Mouse (Mus musculus) limb, embryonic 11.5 days (tissue): ENCODE results near the gene Gm47985. TPM values are rescaled to one million over a fixed set of nuclear protein-coding genes. Genes with fewer than 3 reads are reported as not detected.
"Not testable (repeated sequence)": the region's sequence is repeated elsewhere in the genome, so short reads cannot be mapped to it uniquely, and the experiment has no call there.

Experiments
- ATAC-seq: fragments of 200-750 bp; cut with Nextera tagmentation; 2 replicates; pipeline ENCODE4 v1.8.0; 2017; ENCODE audit warnings: low read depth; ENCODE audit not compliant: insufficient number of reproducible peaks, low FRiP score, low TSS enrichment
- DNase-seq: peaks from one replicate; pipeline ENCODE4 v3.0.0-alpha.2; 2015; ENCODE audit warnings: low spot score
- H3K27ac ChIP-seq: fragments of 300-500 bp; sonication (generic); replicated peaks from 2 replicates; pipeline ENCODE4 v1.5.1; 2014; ENCODE audit warnings: low read depth, mild to moderate bottlenecking, low read length
- H3K27me3 ChIP-seq: fragments of 300-500 bp; sonication (generic); 2 replicates; pipeline ENCODE4 v1.6.1; 2014; ENCODE audit warnings: mild to moderate bottlenecking, low read length, mixed read lengths; ENCODE audit not compliant: control insufficient read depth, insufficient read depth
- H3K36me3 ChIP-seq: fragments of 300-500 bp; sonication (generic); 2 replicates; pipeline ENCODE4 v1.6.1; 2014; ENCODE audit warnings: mild to moderate bottlenecking, low read length, moderate library complexity, mixed read lengths; ENCODE audit not compliant: control insufficient read depth, insufficient read depth
- H3K4me1 ChIP-seq: fragments of 300-500 bp; sonication (generic); 2 replicates; pipeline ENCODE4 v1.6.1; 2014; ENCODE audit warnings: low read length, mixed read lengths; ENCODE audit not compliant: control insufficient read depth, insufficient read depth
- H3K4me2 ChIP-seq: fragments of 300-500 bp; sonication (generic); 2 replicates; pipeline ENCODE4 v1.6.1; 2014; ENCODE audit warnings: low read depth, mild to moderate bottlenecking, moderate library complexity; ENCODE audit not compliant: severe bottlenecking
- H3K4me3 ChIP-seq: fragments of 300-500 bp; sonication (generic); 2 replicates; pipeline ENCODE4 v1.5.1; 2014; ENCODE audit warnings: low read depth, low read length
- H3K9ac ChIP-seq: fragments of 300-500 bp; sonication (generic); 2 replicates; pipeline ENCODE4 v1.6.1; 2014; ENCODE audit warnings: mild to moderate bottlenecking, low read length
- H3K9me3 ChIP-seq: fragments of 300-500 bp; sonication (generic); 2 replicates; pipeline ENCODE4 v1.6.1; 2016; ENCODE audit warnings: low read length; ENCODE audit not compliant: control insufficient read depth
- WGBS: fragments of 180-500 bp; shearing (Covaris S2); extraction: QIAGEN DNeasy Blood & Tissue Kit; methylation state at CpG from one replicate; pipeline ENCODE4 v1.1.7; 2014; 5-methylcytosine and 5-hydroxymethylcytosine counted together
- polyA plus RNA-seq: library from polyadenylated mRNA; unstranded; fragments of >200 nt; fragmentation: Nextera tagmentation; extraction: Ambion mirVana; gene quantifications from 2 replicates; pipeline ENCODE4 v1.2.1, GENCODE M21; 2014

Gene Gm47985
- polyA plus RNA-seq, 1 experiment from 2014 or later, result 0.57 TPM

DNA sequence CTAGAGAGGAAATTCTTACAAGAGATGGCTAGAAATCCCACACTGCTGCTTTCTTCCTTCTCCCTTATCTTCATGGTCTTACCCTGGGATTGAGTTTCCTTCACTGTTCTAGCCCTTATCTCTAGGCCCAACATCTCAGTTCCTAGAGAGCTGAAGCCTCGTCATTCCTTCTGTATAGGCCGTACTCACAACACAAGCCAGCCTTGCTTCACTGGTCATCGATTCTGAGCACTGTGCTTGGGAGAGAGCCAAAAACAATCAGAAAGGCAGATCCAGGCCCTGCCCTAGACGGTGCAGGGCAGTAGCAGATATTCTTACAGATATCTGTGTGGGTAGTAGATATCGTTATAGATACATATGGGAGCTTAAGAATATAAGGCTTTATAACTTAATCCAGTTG lies 20.4 kb downstream of the Gm47985 start:
- 93% methylated on average over 3 of the region's 5 CpGs for WGBS
- not testable (repeated sequence) for ATAC-seq, H3K4me2 ChIP-seq, H3K9ac ChIP-seq, H3K27ac ChIP-seq, H3K4me1 ChIP-seq, H3K4me3 ChIP-seq, H3K9me3 ChIP-seq, H3K36me3 ChIP-seq, H3K27me3 ChIP-seq, DNase-seq

DNA sequence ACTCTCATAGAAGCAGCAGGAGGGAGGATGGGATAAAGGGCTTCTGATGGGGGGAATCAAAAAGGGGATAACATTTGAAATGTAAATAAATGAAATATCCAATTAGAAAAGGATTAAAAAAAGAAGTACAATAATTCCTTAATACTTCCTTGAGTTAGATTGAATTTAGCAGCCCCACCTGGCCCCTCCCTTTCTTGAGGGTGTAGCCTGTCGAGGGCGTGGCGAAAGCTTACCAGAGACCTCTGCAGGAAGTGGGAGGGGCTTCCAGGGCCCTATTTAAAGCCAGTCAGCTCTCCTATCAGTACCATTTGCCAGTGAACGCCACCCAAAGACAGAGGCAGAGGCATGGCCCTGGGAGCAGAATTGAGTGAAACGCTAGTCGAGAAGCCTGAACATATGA lies 21.5 kb downstream of the Gm47985 start, which contains the start of gene 3110040M04Rik:
Gene 3110040M04Rik (plus strand): TSS at position 304 of the 400 bp plus-strand sequence.
- not testable (repeated sequence) for H3K4me1 ChIP-seq, H3K9ac ChIP-seq, ATAC-seq, H3K9me3 ChIP-seq, DNase-seq, H3K36me3 ChIP-seq, H3K27me3 ChIP-seq, H3K4me3 ChIP-seq, H3K4me2 ChIP-seq, H3K27ac ChIP-seq
- no CpG with 5 or more reads among the region's 6 CpGs for WGBS

DNA sequence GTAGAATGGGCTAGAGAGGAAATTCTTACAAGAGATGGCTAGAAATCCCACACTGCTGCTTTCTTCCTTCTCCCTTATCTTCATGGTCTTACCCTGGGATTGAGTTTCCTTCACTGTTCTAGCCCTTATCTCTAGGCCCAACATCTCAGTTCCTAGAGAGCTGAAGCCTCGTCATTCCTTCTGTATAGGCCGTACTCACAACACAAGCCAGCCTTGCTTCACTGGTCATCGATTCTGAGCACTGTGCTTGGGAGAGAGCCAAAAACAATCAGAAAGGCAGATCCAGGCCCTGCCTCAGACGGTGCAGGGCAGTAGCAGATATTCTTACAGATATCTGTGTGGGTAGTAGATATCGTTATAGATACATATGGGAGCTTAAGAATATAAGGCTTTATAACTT lies 26.2 kb downstream of the Gm47985 start:
- WGBS, result 93% methylated on average over 3 of the region's 5 CpGs
- H3K9ac ChIP-seq, H3K9me3 ChIP-seq, H3K27ac ChIP-seq, H3K36me3 ChIP-seq, H3K4me1 ChIP-seq, H3K4me2 ChIP-seq, DNase-seq, H3K27me3 ChIP-seq, H3K4me3 ChIP-seq, ATAC-seq: not testable (repeated sequence)

DNA sequence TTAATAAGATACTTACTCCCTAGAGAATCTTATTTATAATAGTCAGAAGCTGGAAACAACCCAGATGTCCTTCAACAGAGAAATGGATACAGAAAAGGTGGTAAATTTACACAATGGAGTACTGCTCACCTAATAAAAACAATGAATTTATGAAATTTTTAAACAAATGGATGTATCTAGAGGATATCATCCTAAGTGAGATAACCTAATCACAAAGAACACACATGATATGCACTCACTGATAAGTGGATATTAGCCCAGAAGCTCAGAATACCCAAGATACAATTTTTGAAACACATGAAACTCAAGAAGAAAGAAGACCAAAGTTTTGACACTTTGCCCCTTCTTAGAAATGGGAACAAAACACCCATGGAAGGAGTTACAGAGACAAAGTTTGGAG lies 26.6 kb downstream of the Gm47985 start:
- DNase-seq, H3K4me2 ChIP-seq, H3K4me1 ChIP-seq, H3K4me3 ChIP-seq, H3K27ac ChIP-seq, H3K36me3 ChIP-seq, H3K9ac ChIP-seq, ATAC-seq, H3K9me3 ChIP-seq, H3K27me3 ChIP-seq: not testable (repeated sequence)

DNA sequence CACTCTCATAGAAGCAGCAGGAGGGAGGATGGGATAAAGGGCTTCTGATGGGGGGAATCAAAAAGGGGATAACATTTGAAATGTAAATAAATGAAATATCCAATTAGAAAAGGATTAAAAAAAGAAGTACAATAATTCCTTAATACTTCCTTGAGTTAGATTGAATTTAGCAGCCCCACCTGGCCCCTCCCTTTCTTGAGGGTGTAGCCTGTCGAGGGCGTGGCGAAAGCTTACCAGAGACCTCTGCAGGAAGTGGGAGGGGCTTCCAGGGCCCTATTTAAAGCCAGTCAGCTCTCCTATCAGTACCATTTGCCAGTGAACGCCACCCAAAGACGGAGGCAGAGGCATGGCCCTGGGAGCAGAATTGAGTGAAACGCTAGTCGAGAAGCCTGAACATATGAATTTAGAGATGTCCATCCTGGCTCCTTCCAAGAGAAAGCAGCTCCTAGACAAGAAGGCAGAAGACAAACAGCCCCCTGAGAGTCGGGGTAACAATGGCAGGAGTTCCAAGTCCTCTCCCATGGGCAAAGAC lies 27.6 kb downstream of the Gm47985 start, which contains the start of gene Gm47996:
Gene Gm47996 (plus strand): TSS at position 308 of the 532 bp plus-strand sequence.
- WGBS, result 91% methylated on average over 4 of the region's 8 CpGs
- ATAC-seq, H3K9ac ChIP-seq: not testable (repeated sequence)

DNA sequence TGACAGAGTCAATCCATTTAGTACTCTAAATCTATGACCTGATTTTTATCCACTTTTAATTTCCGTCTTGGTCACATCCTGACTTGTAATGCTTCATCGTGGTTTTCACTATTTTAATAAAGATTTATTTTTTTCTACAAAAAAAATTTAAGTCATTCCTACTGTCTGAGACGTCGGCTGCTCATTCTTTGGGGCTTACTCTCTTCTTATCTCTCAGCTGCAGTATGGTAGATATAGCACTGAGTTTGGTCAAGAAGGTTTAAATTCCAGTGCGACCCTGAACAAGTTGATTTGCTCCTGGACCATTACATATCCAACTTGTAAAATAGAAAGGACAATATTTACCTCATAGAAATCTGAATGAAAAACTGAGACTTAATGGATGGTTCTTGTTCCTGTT lies 29.3 kb downstream of the Gm47985 start:
- not testable (repeated sequence) for H3K4me2 ChIP-seq, H3K4me1 ChIP-seq, H3K27ac ChIP-seq, ATAC-seq, H3K9ac ChIP-seq, H3K9me3 ChIP-seq, H3K36me3 ChIP-seq, DNase-seq, H3K4me3 ChIP-seq, H3K27me3 ChIP-seq
- 91% methylated on average over 5 of the region's 5 CpGs for WGBS

More for the DNA sequence above, 27.6 kb downstream of the Gm47985 start, which contains the start of gene Gm47996:
- not testable (repeated sequence) for H3K27me3 ChIP-seq, DNase-seq, H3K36me3 ChIP-seq, H3K4me3 ChIP-seq, H3K4me1 ChIP-seq, H3K27ac ChIP-seq, H3K9me3 ChIP-seq, H3K4me2 ChIP-seq

DNA sequence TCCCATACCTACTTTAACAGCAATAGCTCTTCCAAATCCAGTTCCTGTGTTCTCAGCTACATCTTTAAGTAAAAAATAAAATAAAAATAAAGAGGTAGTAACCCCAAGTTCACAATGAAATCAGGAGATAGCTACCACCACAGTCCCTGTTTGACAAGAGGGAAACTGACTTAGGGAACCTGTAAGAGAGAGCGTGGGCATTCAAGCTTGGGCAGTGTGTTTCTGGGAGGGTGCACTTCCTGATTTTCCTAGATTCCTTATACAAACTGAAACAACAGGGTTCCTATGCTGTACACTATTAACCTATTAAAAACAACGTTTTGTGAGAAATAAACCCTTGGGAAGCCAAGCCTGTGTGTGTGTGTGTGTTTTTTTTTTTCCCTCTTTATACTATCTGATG lies 32.5 kb downstream of the Gm47985 start:
- ATAC-seq (no peak), DNase-seq (no peak)
- Histone ChIP-seq H3K36me3 (no peaks in the 10 kb centered on the region), H3K4me3 (no peak overlapping the region), H3K27ac (no peak overlapping the region), H3K9me3 (no peaks in the 10 kb centered on the region), H3K27me3 (no peaks in the 10 kb centered on the region), H3K4me2 (no peak overlapping the region), H3K4me1 (no peaks in the 10 kb centered on the region), H3K9ac (no peak overlapping the region)
- WGBS, result 66% methylated on average over 2 of the region's 2 CpGs

DNA sequence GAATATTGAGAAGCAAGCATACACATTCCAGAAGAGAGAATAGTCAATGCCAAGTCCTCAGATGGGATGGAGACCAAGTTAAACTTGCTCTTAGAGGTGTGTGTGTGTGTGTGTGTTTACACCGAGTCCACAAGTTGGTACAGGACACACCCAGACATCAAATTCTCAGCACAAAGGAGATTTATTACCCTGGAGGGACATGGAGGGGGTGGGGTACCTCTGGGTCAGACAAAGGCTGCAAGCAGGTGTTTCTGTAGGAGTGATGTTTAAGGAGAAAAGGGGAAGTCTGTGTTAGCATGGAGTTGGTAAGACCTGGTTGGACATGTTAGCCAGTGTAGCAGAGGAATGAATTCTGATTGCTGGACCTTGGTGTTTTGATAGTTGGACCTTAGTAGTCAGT lies 33.6 kb downstream of the Gm47985 start:
- no peaks in the 10 kb centered on the region for H3K4me1 ChIP-seq
- no peak overlapping the region for H3K9ac ChIP-seq
- no peak overlapping the region for H3K4me3 ChIP-seq
- no peak overlapping the region for H3K4me2 ChIP-seq
- H3K27ac ChIP-seq, result no peak overlapping the region
- 61% methylated on average over 1 of the region's 1 CpGs for WGBS
- DNase-seq, result no peak
- no peaks in the 10 kb centered on the region for H3K9me3 ChIP-seq
- no peaks in the 10 kb centered on the region for H3K27me3 ChIP-seq
- no peak for ATAC-seq
- H3K36me3 ChIP-seq, result no peaks in the 10 kb centered on the region

DNA sequence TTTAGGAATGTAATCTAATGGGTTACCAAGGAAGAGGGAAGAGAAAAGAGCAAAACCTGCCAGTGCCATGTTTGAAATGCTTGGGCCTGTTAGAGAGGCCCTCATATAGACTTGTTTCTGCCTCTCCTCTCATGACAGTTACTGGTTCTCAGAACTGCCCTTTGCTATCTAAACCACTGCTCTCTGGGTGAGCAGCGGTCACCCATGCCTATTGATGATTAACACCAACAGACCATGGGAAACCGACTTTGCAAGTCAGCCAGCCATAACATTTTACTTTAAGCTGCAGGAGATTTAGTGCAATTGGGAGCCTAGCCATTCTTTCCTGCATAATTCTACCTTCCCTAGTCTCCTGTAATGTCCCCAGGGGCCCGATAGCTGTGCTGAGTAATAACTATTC lies 34.1 kb downstream of the Gm47985 start:
- DNase-seq (no peak), ATAC-seq (no peak)
- WGBS, result 77% methylated on average over 3 of the region's 3 CpGs
- H3K9me3 ChIP-seq, result no peaks in the 10 kb centered on the region
- no peaks in the 10 kb centered on the region for H3K27me3 ChIP-seq
- H3K4me3 ChIP-seq, result no peak overlapping the region
- no peaks in the 10 kb centered on the region for H3K4me1 ChIP-seq
- H3K9ac ChIP-seq, result no peak overlapping the region
- no peak overlapping the region for H3K4me2 ChIP-seq
- H3K27ac ChIP-seq, result no peak overlapping the region
- no peaks in the 10 kb centered on the region for H3K36me3 ChIP-seq
